Mouse (Mus musculus): ENCODE measurements at regions not wholly inside any gene's neighbourhood (a gene's known extent, or its start where the extent isn't known, plus 50 kb on each side); places are given as distances from the start of the nearest gene placed in this dataset.

DNA sequence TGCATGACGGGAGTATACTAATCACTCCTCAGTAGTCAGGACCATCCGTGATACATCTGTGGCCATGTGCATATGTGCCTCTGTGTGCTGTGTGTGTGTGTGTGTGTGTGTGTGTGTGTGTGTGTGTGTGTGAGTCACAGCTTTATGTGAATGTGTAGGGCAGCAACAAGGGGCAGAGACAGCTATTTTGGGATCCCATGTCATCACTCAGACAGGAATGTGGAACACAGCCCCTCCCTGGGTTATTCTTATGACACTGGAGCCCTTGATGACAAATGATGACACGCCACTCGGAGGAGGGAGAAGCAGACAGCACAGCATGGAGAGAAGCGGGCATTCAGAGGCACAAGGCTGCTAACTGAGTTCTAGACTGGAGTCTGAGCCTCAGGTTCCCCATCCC is 64.4 kb upstream of the Zfp536 start:
- H3K27ac ChIP-seq (ENCODE audit: control insufficient read depth, low read depth, low read length), result no peak overlapping the region
- H3K9ac ChIP-seq (ENCODE audit: control insufficient read depth, low read depth, low read length, poor library complexity, severe bottlenecking), result no peak overlapping the region
- H3K27me3 ChIP-seq (ENCODE audit: control insufficient read depth in 1 of 2, insufficient read depth in 2 of 2, low read length in 2 of 2), result no peaks in the 10 kb centered on the region
- H3K36me3 ChIP-seq (ENCODE audit: control insufficient read depth in 1 of 2, insufficient read depth in 2 of 2, low read length in 2 of 2), result no peaks in the 10 kb centered on the region
- no peak for TF ChIP-seq MYC (IDR thresholded peaks at IDR 0.05; ENCODE audit: low read depth, low read length)
- H3K4me3 ChIP-seq (ENCODE audit: control insufficient read depth in 1 of 2, insufficient read depth in 1 of 2, low read depth in 2 of 2, low read length in 2 of 2), result no peak overlapping the region
- H3K9me3 ChIP-seq (replicated peaks; ENCODE audit: insufficient read depth, low read length), result no peaks in the 10 kb centered on the region
- H3K79me2 ChIP-seq (ENCODE audit: control insufficient read depth, insufficient read depth, low read length, poor library complexity), result no peaks in the 10 kb centered on the region
- DNase-seq (ENCODE audit: low read depth, low spot score), result no peak
- no peaks in the 10 kb centered on the region for H3K4me1 ChIP-seq (ENCODE audit: control insufficient read depth in 1 of 2, insufficient read depth in 2 of 2, low read length in 2 of 2)

DNA sequence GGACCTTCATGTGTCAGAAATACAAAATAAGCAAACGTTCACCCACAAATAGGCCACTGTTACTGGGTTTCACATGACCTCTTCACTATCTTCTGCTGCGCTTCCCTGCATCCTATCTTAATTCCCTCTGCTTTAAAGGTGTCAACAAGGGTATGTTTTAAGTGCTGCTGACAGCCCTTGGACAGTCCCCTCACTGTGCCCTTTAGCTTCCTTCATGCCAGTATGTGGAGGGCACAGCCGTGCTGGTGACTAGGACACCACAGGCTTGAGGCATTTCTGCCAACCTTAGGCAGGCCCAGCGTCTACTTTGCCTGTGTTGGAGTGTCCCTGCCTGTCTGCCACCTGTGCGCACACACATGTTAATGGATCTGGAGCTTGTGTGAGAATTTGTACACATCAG is 63.9 kb upstream of the Zfp536 start:
- no peaks in the 10 kb centered on the region for H3K36me3 ChIP-seq (ENCODE audit: control insufficient read depth in 1 of 2, insufficient read depth in 2 of 2, low read length in 2 of 2)
- H3K27me3 ChIP-seq (ENCODE audit: control insufficient read depth in 1 of 2, insufficient read depth in 2 of 2, low read length in 2 of 2), result no peaks in the 10 kb centered on the region
- no peak overlapping the region for H3K9ac ChIP-seq (ENCODE audit: control insufficient read depth, low read depth, low read length, poor library complexity, severe bottlenecking)
- H3K9me3 ChIP-seq (replicated peaks; ENCODE audit: insufficient read depth, low read length), result no peaks in the 10 kb centered on the region
- TF ChIP-seq MAFK (IDR thresholded peaks at IDR 0.05; ENCODE audit: borderline replicate concordance, low read depth, low read length) (no peak), ETS1 (IDR thresholded peaks at IDR 0.05; ENCODE audit: low read depth, low read length) (no peak), HCFC1 (IDR thresholded peaks at IDR 0.05; ENCODE audit: low read depth, low read length) (no peak), CHD2 (IDR thresholded peaks at IDR 0.05; ENCODE audit: low read length) (no peak), TCF12 (IDR thresholded peaks at IDR 0.05; ENCODE audit: low read depth, low read length) (no peak), EP300 (IDR thresholded peaks at IDR 0.05; ENCODE audit: low read depth in 1 of 2, low read length in 2 of 2) (no peak), MYC (IDR thresholded peaks at IDR 0.05; ENCODE audit: low read depth, low read length) (no peak), TBP (IDR thresholded peaks at IDR 0.05; ENCODE audit: low read depth, low read length) (no peak), GATA1 (IDR thresholded peaks at IDR 0.05; ENCODE audit: low read depth, low read length) (no peak), KAT2A (conservative IDR thresholded peaks at IDR 0.05; ENCODE audit: low read depth, low read length) (no peak), RCOR1 (IDR thresholded peaks at IDR 0.05; ENCODE audit: low read depth, low read length) (no peak), POLR2AphosphoS2 (IDR thresholded peaks at IDR 0.05; ENCODE audit: low read length) (no peak), ZNF384 (IDR thresholded peaks at IDR 0.05; ENCODE audit: low read depth, low read length) (no peak), ELF1 (IDR thresholded peaks at IDR 0.05; ENCODE audit: low read depth, low read length) (no peak), JUND (IDR thresholded peaks at IDR 0.05; ENCODE audit: low read depth, low read length) (no peak), POLR2AphosphoS5 (IDR thresholded peaks at IDR 0.05; ENCODE audit: borderline replicate concordance, low read depth, low read length) (no peak), SMC3 (IDR thresholded peaks at IDR 0.05; ENCODE audit: low read depth, low read length) (no peak)
- H3K4me3 ChIP-seq (ENCODE audit: control insufficient read depth in 1 of 2, insufficient read depth in 1 of 2, low read depth in 2 of 2, low read length in 2 of 2), result no peak overlapping the region
- DNase-seq (ENCODE audit: low read depth, low spot score), result no peak
- no peaks in the 10 kb centered on the region for H3K4me1 ChIP-seq (ENCODE audit: control insufficient read depth in 1 of 2, insufficient read depth in 2 of 2, low read length in 2 of 2)
- H3K79me2 ChIP-seq (ENCODE audit: control insufficient read depth, insufficient read depth, low read length, poor library complexity), result no peaks in the 10 kb centered on the region
- no peak overlapping the region for H3K27ac ChIP-seq (ENCODE audit: control insufficient read depth, low read depth, low read length)

Measured in MEL (cell line).